Mouse (Mus musculus) lung, postnatal 0 days (tissue): ENCODE measurements around the gene Camk2b.

Experiments used
- CTCF ChIP-seq: IDR thresholded peaks from 2 replicates; pipeline ENCODE4 v1.5.1; 2016; ENCODE audit warnings: antibody characterized with exemption, mild to moderate bottlenecking
- EP300 ChIP-seq: IDR thresholded peaks from 2 replicates; pipeline ENCODE4 v1.6.1; 2016; ENCODE audit warnings: antibody characterized with exemption, mild to moderate bottlenecking, control low read depth

DNA sequence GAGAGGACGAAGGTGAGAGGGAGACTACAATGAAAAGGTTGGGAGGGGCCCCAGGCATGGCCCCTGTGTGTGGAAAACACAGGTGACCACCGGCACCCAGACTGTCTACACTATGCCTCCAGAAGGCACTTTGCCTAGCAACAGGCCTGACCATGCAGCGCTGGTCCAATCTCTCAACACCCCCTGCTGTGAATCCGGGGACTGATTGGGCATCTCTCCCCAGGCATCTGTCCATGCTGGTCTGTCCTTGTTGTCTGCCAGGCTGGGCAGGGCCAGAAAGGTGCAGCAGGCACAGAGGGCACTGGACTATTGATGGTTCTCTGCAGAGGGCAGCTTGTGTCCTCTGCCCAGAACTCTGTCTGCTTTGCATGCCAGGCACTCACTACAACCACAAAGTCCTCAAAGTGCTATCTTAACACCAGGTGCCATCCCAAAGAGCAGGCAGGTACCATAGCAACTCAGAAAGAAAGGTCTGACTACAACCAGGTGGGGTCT, 16.0 kb downstream of the Camk2b start:
- no peak for TF ChIP-seq CTCF
- TF ChIP-seq EP300 = no peak
